Mouse (Mus musculus) heart, adult 11 months (tissue): ENCODE measurements around the gene Tgfbi.

Experiments
- DNase-seq: peaks from one replicate; pipeline ENCODE4 v3.0.0; 2022

Tgfbi gene

DNA sequence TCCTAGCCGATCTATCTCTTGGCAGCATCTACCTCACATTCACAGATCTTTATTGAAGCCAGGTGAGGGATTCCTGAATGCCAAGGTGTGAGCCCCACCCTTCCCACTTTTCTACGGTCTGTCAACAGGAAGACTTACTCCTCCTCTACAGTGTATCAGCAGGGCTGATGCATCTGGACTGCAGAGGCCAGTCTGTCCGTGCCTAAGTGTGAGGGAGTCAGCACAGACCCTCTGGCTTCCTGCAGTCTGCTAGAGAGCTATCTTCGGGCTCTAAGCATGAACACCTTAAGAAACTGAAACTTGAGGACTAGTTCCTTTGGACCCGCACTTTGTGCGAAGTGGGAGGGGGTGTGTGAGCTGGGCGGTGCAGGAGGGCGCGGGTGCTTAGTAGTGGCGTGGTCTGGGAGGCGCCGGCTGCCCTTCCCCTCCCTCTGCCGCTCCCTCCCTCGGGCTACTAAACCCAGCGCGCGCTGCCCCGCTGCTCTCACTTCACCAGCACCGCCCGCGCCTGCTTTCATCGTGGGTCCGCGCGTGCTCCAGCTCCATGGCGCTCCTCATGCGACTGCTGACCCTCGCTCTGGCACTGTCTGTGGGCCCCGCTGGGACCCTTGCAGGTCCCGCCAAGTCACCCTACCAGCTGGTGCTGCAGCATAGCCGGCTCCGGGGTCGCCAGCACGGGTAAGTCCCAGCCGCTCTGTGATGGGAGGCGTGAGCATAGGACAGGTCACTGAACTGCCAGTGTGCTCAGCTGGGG lies at the start of gene Tgfbi:
Tgfbi (plus strand) TSS at position 421 of the 754 bp plus-strand sequence.
- peak; percentile 97 for DNase-seq

DNA sequence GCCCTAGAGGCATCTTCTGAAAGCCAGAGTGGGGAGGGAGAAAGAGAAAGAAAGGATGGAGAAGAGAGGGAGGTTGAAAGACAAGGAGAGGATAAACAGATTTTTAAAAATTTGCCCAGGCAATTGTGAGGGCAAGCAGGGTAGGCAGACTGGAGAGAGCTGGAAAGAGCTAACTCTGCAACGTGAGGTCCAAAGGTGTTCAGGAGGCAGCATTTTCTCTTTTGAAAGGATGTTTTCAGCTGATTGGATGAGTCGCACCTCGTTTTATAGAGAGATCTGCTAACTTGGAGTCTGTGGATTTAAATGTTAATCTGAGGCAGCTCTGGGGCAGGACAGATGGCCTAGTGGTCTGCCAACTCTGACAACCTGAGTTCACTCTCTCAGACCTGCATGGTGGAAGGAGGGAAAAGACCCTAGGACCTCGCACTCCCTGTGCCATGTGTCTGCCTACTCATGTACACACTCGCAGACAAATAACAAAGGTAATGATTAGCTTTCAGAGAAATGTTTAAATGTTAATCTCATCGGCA lies 49.4 kb upstream of the Tgfbi start:
- DNase-seq, result no peak

DNA sequence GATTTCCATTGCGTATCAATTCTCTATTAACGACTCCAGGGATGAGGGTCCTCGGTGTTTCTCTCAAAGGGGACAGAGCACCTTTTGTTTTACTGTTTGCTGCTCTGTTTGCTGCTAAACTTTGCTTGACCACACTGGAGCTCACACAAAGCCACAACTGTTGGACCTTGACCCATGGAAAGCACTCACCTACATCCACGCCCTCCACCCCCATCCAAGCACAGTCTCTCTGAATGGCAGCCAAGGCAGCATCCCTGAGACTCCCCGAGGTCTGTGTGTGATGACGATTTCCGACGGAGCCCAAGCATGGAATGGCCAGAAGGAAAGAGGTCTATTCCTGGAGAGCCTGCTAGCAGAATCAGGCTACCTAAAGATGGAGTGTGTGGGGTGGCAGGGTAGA lies 48.2 kb upstream of the Tgfbi start:
- no peak for DNase-seq

DNA sequence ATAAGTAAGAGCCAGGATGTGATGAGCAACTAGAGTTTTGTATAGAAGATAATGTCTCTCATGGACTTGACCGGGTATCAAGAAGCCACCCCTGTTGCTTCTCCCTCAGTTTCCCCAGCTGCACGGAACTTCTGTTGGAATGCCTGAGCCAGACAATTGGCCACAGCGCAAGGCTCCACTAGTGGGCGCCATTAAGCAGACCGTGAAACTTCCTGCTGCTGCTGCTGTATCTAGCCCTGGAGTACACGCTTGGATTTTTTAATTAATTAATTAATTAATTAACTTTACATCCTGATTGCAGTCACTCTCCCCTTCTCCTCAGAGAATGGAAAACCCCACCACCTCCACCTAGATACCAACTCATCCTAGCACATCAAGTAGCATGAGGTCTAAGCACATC lies 46.2 kb upstream of the Tgfbi start:
- peak; percentile 92 for DNase-seq

DNA sequence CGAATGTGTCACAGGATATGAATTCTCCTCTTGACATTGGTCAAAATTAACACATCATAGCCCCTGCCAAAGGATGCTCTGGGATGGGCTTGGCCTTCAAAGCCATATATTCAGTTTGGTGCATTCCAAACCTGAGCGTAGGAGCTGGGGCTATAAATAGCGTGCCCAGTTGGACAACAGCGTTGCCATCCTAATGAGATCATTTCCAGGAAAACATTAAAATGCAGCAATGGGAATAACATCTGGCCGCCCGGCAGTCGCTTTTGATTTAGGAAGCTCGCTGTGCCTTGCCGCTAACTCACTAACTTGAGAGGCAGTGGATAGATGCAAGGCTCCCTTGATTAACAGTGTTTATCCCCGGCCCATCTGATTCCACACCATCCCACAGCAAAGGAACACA lies 43.0 kb upstream of the Tgfbi start:
- DNase-seq, result peak; percentile 93

DNA sequence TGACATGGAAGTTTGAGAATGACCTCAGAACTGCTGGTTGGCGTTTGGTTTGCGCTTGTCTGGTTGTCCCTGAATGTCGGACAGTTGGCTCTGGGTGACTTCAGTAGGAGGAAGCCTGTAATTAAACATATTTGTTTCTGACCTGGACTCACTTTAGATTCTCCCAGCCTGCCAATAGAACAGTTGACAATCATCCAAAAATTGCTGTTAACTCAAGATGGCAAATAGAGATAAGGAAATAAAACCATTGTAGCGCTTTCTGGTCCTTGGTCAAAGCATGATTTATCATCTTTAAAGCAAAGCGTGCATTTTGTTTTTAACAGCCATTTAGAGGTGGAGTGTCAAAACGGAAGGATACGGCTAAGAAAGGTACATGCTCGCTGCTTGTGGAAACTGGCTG lies 37.7 kb upstream of the Tgfbi start:
- DNase-seq, result no peak

DNA sequence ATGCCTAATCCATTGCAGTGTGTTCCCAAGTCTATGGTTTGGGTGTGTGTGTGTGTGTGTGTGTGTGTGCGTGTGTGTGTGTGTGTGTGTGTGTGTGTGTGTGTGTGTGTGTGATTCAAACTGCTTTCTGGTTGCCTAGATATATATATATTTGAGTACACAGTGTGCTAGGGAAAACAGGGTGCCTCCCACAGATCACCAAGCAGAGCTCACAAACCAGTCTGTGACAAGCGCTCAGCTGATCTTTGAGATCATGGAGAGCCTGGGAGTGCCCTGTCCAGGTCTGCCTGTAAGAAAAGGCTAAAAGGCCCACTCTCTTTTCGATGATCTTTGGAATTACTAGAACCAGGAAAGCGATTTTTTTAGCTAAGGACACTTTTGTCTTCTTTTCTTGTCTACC lies 34.2 kb upstream of the Tgfbi start:
- no peak for DNase-seq

DNA sequence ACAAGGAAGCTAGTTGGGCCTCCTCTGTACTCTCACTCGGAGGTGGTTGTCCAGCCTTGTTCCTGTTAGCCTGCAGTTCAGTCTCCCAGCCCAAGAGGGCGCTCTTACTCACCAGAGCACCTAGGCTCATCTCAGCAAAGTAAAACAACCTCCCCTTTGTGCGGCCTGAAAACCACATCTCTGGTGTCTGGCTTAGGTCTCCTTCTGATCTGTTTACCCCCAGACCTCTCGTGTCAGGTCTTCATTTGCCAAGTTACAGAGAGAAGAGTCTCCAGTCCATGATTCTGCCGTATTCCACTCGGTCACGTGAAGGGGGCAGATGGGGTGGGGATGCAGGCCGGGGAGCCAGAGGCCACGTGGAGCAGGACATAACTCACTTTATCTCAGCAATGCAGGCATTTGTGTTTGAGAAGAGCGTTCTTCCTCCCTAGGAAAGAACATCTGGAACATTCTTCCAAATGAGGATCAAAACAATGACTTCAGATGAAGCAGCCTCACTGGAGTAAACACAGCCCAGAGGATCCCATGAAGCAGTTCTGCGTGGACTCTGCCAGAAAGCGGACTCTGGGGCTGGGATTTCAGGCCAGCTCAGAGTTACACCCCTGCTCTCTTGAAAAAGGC lies 33.5 kb upstream of the Tgfbi start:
- DNase-seq, result peak; percentile 99

DNA sequence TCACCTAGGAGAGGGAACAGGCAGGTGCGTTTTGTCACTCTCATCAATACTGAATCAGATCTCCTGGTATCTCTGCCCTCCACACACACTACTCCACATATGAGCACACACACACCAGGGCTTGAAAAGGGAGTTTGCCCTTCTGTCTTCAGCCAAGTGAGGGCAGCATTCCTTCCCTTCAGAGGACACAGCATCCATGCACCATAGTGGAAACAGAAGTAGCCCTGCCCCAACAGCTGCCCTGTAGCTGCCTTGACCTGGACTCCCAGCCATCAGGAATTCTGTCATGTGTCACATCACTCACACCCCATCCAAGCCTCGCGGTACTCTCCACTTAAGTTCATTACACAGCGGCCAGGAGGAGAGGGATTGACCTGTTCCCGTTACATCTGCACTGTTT lies 31.2 kb upstream of the Tgfbi start:
- peak; percentile 92 for DNase-seq

DNA sequence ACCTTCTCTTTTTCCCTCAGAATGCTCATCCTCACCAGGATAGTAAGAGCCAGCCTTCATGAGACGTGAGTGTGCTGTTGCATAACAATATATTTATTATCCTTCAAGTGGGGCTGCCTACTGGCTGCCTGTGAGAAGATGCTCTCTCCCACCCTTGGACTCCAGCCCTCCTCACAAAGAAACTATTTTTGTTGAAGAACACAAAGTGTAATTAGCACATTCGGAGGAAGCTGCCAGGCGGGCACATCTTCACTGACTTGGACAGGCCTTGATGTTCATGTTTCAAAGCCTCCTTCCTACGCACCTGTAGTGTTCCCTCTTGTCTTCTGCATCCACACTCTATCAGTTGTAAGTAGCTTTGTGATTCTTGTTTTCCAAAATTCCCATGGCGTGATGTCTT lies 28.9 kb upstream of the Tgfbi start:
- no peak for DNase-seq

DNA sequence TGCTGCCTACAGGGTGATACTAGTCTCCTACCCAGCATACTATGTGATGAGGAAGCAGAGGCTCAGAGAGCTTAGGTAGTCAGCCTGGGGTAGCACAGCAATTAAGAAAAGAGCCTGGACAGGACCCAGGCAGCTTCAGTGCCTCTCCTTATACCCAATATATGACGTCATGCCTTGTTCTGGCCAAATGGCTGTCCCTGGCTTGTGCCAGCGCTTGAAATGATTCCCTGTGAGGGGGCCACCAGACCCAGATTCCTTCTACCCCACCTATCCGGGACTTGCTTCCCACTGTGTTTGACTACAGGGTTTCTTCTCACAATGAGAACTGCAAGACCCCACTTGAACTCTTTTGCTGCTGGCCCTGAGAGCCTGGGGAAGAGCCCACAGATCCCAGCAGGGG lies 27.8 kb upstream of the Tgfbi start:
- no peak for DNase-seq

DNA sequence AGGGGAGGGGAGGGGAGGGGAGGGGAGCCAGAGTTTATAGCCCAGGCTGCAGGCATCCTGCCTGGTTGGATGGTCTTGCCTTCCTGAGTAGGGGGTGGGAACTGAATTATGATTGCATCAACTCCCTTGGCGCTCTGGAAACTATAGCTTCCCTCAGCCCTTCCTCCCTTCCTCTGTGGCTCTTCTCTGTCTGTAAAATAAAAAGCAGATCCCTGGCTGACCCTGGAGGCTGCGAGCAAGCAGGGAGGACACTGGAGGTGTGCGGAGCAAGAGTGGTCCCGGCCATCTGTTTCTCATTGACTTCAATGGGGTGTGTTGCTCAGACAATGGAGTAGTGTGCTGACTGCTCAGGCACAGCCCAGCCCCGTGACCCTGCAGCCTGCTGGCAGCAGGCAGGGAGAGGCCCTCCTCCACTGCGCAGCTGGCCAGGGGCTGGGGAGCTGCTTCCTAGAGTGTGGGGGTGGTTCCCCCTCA lies 27.3 kb upstream of the Tgfbi start:
- DNase-seq, result peak; percentile 98

DNA sequence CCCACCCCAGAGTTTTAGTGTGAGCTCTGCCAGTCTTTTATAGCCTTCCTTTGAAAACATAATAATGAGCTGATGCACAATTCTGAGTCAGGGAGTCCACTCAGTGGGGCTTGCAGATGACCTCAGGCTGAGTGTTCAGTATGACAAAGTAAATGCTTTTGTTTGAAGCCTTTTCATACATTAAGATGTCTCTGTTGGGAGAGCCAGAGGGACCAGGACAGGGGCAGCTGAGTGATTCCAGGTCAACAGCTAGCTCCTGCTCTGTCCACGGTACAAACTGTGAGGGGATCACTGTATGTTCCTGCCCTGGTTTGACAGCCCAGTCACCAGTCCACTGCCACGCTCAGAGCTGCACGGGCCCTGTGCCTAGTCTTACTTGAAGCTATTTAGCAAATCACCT lies 26.6 kb upstream of the Tgfbi start:
- DNase-seq, result no peak

DNA sequence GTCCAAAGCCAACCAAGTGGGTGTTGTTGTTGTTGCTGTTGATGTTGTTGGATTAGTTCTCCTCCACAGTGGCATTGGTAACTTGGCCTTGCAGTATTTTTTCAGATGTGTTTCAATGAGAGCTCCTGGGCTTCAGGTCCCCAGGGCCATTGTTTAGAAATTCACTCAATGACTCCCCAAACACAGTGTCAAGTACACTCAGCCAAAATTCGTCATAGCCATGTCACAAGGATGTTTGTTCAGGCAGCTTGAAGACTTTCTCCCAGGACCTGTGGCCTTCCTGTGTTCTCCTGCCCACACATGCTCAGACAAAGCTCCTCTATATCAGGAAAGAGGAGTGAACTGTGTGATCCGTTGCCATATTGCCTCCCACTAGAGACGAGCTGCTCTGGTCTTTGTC lies 23.3 kb upstream of the Tgfbi start:
- DNase-seq, result no peak

DNA sequence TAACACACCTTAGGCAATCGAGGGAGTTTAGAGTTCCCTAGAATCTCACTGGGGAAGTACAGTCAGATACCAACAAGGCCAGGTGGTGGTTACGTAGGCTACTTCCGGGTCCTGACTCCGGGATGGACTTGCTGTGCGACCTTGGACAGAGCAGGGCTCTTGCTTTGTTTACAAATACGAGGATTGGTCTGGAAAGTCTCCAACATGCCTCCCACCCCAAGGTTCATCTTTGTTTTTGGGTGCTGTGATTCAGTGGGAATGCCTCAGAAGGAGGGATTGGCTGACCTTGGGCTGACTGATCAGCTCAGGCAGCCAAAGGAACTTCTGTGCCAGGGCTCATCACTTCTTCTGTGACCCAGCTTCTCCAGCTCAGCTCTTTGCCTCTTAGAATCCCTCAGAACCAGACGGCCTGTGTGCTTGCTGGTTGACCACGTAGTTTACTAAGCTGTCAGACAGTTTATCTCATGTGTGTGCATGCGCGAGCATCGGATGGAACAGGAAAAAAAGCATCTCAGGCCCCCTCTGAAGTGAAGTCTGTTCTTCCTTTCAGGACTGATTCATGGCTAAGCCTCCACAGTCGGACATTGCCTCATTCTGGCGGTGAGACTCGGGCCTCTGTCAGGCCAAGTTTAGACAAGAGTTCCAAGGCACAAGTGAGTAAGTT lies 20.7 kb upstream of the Tgfbi start:
- peak; percentile 97 for DNase-seq

DNA sequence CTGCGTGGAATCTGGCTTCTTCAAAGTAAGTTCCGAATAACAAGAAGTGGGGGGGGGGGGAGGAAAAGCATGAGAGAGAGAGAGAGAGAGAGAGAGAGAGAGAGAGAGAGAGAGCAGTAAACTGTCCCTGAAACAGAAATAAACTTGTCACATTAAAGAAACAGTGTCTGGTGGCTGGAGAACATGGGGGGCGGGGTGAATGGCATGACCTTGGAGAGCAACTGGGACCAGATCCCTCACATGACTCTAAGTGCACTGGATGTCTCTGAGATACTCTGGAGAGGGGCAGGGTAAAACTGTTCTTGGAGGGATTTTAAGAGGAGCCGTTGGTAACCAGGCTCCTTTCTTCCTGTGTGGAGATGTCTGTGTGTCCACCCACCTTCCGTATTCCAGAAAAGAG lies 19.1 kb upstream of the Tgfbi start:
- no peak for DNase-seq

DNA sequence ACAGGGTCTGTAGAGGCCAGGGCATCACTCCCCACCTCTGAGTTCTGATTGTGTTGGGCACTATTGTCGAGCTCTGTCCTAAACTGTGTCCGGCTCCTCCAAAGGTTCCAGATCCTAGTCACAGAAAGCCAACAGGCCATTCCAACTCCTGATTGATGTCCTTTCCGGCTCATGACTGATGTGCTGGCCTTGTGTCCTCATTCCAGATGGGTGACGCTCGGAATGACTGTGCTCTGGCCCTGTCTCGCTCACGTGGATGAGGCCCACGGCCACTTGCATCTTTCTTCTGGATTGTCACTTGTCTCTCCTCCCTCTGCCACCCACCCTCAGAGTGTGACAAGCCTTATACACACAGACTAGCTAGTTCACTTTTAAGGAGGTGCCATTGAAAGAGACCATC lies 18.1 kb upstream of the Tgfbi start:
- peak; percentile 94 for DNase-seq

DNA sequence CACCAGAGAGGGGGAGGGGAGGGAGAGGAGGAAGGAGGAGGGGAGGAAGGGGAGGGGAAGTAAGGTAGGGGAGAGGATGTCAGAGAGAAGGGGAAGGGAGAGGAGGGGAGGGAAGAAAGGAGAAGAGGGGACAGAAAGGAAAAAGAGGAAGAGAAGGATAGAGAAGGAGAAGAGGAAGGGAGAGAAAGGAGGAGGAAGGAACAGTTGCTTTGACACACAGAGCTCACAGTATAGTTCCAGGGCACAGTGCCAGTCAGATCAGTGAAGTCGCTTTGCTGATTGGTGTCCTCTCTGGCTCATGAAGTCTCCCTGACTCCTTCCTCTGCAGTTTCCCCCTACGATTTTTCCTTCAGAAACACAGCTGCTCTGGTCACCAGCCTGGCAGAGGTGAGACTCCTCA lies 17.4 kb upstream of the Tgfbi start:
- DNase-seq, result no peak

DNA sequence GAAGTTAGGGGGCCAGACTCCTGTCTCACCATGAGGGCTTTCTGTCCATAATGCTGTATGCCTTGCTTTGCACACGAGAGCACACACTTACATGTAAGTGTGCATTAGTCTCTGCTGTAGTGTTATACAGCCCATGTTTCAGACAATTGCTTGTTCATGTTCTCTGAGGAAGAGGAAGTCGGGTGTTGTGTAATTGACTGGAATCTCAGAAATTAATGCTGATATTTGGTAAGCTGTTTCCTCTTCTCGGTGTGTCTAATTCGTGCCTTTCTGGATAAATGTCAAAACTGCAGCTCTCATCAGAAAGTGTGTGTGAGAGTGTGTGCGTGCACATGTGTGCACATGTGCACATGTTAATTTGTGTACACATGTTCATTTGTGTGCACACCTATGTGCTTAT lies 16.1 kb upstream of the Tgfbi start:
- DNase-seq, result no peak

DNA sequence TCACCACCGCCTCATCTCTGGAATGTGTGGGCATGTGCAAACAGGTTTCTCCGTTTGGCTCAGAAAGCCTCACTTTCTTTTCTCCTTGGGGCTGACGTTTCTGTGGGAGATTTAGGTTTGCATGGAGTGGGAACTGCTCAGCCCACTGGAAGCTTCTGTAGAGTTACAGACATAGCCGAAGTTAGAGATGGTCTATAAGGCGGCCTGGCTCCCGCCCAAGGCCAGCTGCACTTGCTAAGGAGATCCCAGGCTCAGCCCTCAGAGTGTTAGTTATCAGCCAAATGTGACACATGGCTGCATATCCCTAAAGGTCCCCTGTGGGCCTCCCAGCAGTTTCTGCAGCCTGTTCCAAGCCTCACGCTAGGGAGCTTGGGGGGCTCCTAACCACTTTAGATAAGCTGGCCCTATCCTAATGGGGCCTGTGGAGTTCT lies 15.3 kb upstream of the Tgfbi start:
- DNase-seq, result peak; percentile 95

DNA sequence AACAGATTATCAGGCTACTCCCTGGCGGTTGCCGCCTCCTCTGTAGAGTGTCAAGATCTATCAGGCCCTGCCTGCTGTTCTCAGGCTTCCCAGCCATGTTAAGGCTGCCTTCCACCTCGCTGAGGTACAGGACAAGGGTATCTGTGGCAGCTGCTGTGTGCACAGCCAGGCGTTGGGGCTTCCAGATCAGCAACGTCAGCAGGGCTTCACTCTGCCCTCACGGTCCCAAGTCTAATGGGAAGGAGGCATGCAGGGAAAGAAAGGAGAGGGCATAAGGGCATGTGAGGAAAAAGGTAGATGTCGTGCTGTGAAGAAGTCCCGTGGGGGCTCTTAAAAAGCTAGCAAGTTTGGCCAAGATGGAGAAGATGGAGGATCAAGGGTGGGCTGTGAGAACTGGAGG lies 14.1 kb upstream of the Tgfbi start:
- no peak for DNase-seq

DNA sequence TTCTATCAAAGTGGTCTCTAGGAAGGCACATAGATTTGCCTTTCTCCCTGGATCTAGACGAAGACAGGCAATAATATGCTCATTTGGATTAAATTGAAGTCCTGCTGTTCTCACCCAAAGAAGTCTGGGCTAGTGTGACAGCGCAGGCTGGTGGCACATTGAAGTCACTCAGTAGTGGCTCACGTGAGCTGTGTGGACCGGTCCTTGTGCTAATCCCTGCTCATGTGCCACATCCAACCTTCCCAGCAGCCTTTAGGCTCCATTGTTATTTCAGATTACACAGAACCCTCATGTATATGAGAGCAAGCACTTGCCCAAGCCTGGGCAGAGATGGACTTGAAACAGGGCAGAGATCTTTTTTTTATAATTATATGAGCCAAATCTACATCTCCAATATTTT lies 12.0 kb upstream of the Tgfbi start:
- DNase-seq, result no peak

DNA sequence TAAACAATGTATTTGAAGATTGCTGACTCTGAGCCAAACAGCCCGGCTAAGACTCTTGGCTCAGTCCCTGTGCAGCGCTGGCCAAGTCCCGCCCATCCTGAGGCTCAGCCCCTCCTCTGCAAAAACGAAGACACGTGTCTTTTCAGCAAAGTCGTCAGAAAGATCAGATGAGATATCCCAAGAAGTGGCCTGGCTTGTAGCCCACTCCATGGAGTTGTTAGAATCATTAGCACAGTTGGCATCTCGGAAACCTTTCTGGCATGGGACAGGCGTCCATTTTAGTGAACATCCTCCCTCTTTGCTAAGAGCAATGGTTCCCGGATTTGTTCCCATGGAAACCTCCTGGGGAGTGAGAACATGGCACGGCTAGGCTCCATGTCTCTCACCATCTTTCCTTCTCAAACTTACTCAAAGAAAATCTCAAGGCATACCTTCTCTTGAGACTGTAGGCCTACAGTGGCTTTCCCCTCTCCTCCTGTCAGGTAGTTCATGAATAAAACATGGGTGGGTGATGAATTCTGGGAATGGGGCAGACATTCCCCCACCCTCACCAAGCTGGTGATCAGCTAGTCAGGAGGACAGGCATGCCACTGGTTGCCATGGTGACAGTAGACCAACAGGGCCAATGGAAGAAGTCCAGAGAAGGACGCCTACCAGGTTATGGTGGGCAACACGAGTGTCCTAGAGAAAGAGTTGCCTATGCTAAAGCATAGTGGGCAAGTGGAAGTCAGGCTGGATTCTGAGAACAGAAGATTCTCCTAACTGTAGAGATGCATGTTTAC lies 11.3 kb upstream of the Tgfbi start:
- DNase-seq, result peak; percentile 98
